Mouse (Mus musculus): ENCODE measurements around the gene Cnot6.

The Cnot6 gene

GRCm38 (mm10) chr11:49712555-49713335 lies at the start of gene Cnot6:
Gene Cnot6, minus strand, starts transcription at chr11:49712723.
- peak; percentile 94 for DNase-seq (ENCODE audit: low read depth, low spot score)

GRCm38 (mm10) chr11:49761130-49761529 lies 48.6 kb upstream of the Cnot6 start:
- no peak for DNase-seq (ENCODE audit: low read depth, low spot score)

GRCm38 (mm10) chr11:49758096-49758495 lies 45.6 kb upstream of the Cnot6 start:
- no peak for DNase-seq (ENCODE audit: low read depth, low spot score)

GRCm38 (mm10) chr11:49754958-49755665 lies 42.6 kb upstream of the Cnot6 start:
- no peak for DNase-seq (ENCODE audit: low read depth, low spot score)

GRCm38 (mm10) chr11:49746756-49747155 lies 34.2 kb upstream of the Cnot6 start:
- DNase-seq (ENCODE audit: low read depth, low spot score), result no peak

GRCm38 (mm10) chr11:49745839-49746238 lies 33.3 kb upstream of the Cnot6 start:
- DNase-seq (ENCODE audit: low read depth, low spot score), result no peak

GRCm38 (mm10) chr11:49744981-49745380 lies 32.5 kb upstream of the Cnot6 start:
- no peak for DNase-seq (ENCODE audit: low read depth, low spot score)

GRCm38 (mm10) chr11:49743634-49744033 lies 31.1 kb upstream of the Cnot6 start:
- no peak for DNase-seq (ENCODE audit: low read depth, low spot score)

GRCm38 (mm10) chr11:49742248-49742647 lies 29.7 kb upstream of the Cnot6 start:
- no peak for DNase-seq (ENCODE audit: low read depth, low spot score)

GRCm38 (mm10) chr11:49739776-49740175 lies 27.3 kb upstream of the Cnot6 start:
- no peak for DNase-seq (ENCODE audit: low read depth, low spot score)

GRCm38 (mm10) chr11:49738659-49739406 lies 26.3 kb upstream of the Cnot6 start:
- no peak for DNase-seq (ENCODE audit: low read depth, low spot score)

GRCm38 (mm10) chr11:49737625-49738024 lies 25.1 kb upstream of the Cnot6 start:
- no peak for DNase-seq (ENCODE audit: low read depth, low spot score)

- no peak for DNase-seq (ENCODE audit: low read depth, low spot score)
Measured at GRCm38 (mm10) chr11:49734771-49735170, 22.2 kb upstream of the Cnot6 start.

GRCm38 (mm10) chr11:49730275-49730948 lies 17.9 kb upstream of the Cnot6 start:
- DNase-seq (ENCODE audit: low read depth, low spot score), result no peak

- no peak for DNase-seq (ENCODE audit: low read depth, low spot score)
Measured at GRCm38 (mm10) chr11:49727877-49728276, 15.4 kb upstream of the Cnot6 start.

- no peak for DNase-seq (ENCODE audit: low read depth, low spot score)
Measured at GRCm38 (mm10) chr11:49726800-49727199, 14.3 kb upstream of the Cnot6 start.

GRCm38 (mm10) chr11:49724676-49725075 lies 12.2 kb upstream of the Cnot6 start:
- no peak for DNase-seq (ENCODE audit: low read depth, low spot score)

- no peak for DNase-seq (ENCODE audit: low read depth, low spot score)
Measured at GRCm38 (mm10) chr11:49723281-49723680, 10.8 kb upstream of the Cnot6 start.

GRCm38 (mm10) chr11:49722692-49723091 lies 10.2 kb upstream of the Cnot6 start:
- DNase-seq (ENCODE audit: low read depth, low spot score), result no peak

- no peak for DNase-seq (ENCODE audit: low read depth, low spot score)
Measured at GRCm38 (mm10) chr11:49721358-49721757, 8.8 kb upstream of the Cnot6 start.

- no peak for DNase-seq (ENCODE audit: low read depth, low spot score)
Measured at GRCm38 (mm10) chr11:49719466-49720151, 7.1 kb upstream of the Cnot6 start.

Data from brain, embryonic 18.5 days (tissue).